Mouse (Mus musculus) brain, adult 2 months (tissue): ENCODE results near the gene Stap2.
A peak's percentile ranks its signal among the peaks of the same experiment; 100 is the strongest.

ENCODE experiments used
- DNase-seq: peaks from one replicate; pipeline ENCODE4 v3.0.0; 2011; ENCODE audit warnings: low read depth, low spot score

The Stap2 gene

DNA sequence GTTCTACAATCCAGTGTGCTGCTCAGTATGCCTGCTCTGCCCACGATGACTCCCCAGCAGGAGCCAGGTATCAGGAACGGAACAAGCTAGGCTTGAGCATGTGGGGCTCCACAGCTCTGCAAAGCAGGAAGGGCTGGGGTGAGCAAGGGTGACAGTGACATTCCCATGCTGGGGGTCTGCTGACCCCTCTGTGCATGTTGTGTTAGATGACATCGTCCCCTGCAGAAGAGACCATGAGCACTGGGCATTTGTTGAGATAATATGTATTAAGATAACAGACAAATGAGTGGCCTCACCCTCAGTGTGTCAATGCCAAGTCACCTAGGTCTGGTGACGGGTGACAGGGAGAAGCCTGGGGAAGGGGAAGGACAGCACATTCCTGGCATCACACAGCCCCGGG lies 19.5 kb upstream of the Stap2 start:
- DNase-seq: no peak

DNA sequence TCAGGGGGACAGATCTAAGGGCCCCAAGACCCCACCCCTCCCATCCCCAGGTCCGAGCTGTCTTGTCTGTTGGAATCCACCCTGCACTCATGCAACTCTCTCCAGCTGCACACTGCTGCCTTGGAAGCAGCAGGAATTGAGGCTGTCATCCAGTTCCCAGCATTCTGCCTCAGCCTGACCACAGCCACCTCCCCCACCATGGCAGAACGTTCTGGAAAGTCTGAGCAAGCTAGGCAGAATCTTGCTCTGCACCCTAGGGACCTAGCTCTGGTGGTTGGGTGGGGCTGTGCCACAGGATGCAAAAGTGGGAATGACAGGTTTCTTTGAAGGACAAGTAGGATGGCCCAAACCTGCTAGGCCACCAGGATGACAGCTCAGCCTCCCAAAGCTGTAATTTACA lies 19.1 kb upstream of the Stap2 start:
- no peak for DNase-seq

DNA sequence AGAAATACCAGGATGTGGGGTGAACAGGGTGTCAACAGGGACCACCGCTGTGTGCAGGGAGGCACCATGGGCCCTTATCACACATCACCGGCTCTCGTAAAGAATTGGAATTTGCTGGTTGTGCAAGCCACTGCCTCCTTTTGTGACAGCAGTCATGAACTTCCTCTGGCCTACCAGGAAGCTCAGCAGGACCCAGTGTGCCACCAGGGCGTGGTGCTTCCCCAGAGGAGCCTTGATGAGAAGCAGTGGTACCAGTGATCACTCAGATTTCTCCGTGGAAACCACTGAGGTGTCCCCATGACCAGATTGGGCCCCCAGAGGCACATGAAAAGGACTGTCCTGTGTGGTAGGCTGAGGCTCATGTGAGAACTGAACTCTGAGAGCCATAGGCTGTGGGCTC lies 18.0 kb upstream of the Stap2 start:
- no peak for DNase-seq

DNA sequence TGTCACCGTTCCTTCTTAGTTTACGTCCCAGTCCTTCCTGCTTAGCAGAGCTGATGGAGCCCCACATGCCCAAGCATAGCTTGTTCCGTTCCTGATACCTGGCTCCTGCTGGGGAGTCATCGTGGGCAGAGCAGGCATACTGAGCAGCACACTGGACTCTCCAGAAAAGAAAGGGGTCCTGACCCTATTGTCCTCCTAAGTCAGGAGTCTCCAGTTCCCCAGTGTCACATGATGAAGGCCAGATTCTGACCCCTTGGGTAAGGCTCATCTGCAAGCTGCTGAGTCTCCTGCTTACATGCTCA lies 17.6 kb upstream of the Stap2 start:
- DNase-seq: no peak

DNA sequence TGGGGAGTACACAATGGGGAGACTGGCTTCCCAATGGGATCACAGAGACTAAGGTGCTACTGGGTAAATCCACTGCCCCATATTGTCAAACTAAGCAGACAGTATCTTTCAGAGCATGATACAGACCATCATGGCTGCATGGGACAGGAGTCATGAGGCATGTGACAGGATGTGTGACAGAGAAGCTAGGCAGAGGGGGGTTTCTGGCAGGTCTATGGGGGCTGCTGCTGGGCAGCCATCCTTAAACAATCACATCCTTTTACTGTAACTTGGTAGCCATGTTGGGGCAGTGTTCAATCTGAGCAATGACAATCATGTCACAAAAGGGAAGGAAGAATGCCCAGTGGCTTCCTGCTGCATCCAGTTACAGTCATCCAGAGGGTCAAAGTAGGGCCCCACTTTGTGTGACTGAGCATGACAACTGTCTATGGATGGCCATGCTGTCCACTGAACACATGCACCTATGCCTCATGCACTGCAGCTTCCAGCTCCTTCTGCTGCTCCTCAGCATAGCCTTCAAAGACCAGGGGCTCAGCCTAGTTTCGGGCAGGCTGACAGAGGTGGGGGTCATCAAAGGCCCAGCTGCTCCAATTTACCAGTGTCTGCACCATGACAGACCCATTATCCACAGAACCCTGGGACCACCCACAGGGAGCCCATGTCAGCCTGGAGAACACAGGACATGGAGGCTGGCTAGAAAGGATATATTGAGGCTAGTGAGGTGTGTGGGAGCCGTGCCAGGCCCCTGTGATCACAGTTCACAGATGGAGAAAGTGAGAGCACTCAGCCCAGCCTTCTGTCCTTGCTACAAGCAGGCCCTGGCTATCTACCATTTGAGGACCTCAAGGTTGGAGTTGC lies 17.0 kb upstream of the Stap2 start:
- peak; percentile 78 for DNase-seq

DNA sequence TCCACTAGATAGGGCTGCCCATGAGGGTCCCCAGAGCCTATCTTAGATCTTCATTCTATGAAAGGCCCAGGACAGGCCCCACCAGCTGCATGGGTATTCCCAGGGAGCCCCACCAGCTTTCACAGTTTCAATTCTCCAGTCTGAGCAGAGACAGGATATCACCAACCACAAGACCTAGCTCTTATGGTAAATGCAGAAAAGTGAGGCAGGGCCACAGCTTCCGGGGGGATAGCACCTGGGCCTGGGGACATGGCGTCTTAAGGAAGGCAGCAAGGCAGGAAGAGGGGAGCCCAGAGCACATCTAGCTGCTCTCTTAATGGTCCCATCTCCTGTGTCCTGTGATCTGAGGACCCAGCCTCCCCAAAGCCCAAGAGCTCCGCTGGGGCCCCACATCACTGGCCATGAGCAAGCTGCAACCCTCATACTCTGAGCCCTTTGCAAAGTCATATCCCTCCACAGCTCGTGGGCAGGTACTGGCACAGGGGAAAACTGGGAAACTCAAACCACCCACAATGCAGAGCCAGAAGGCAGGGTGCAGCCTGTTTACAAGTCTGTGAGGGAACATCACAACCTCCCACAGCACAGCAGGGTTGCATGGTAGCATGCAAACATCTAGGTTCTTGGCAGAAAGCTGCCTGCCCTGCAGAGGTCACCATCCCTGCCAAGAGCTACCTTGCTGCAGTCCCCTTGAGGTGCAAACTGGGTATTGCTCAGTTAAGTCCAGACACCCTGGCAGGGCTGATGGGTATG lies 16.0 kb upstream of the Stap2 start:
- peak; percentile 89 for DNase-seq

DNA sequence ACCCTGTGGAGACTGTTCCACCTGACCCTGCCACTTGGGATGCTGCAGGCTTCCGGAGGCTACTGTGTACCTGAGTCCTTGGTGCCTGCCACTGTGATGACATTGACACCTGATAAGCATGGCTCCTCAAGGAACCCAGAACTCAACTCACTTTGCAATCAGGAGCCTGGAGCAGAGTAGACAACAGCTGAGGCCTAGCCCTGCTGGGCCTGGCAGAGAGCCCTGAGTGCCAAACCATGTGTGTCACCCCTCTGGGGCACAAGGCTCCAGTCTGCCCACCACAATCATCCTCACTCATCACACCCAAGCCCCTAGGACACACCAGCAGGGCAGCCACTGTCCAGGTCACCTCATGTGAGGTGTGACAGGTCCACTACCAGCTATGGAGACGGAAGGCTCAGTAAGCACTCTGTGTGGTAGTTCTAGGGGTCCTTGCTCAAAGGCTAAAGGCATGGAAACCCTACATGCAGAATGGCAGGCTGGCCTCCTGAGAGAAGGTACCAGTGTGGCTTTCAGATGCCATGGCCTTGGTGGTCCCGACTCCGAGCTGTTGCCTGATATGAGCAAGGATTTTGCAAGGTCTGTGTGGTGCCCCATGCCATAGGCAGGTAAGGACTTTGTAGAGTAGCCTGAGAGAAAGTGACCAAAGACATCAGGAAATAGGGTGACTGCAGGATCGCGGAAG lies 15.2 kb upstream of the Stap2 start:
- DNase-seq: no peak

DNA sequence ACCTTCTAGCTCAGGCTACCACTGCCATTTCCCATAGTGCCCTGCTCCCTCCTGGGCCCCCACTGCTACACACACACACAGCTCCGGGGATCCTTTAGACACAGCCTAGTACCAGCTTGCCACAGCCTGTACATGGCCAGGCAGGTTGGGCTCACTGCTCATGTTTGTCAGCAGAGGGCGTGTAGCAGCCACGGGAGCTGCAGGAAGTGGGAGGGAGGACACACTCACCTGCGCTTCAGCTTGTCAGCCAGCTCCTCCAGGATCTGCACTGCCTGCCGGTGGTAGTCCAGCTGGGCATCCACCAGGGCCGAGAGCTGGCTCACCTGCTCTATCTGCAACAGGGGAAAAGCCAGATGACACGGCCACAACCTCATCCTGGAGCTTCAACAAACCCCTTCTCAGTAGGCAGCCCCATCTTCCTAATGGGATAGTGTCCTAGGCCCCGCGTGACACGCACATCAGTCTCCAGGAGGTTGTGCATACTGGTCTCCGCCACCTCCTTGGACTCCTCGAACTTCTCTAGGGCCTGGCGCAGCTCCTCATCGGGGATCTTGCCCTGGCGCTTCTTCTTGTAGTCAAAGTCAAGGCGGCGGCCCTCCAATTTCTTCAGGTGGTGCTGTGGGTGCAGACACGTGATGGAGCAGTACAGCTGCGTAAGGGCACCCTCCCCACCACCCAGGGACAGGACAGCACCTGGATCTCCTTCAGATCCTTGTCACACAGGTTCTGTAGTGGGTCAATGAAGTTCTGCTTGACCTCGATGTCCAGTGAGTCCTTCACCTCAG lies 13.2 kb upstream of the Stap2 start:
- peak; percentile 96 for DNase-seq

DNA sequence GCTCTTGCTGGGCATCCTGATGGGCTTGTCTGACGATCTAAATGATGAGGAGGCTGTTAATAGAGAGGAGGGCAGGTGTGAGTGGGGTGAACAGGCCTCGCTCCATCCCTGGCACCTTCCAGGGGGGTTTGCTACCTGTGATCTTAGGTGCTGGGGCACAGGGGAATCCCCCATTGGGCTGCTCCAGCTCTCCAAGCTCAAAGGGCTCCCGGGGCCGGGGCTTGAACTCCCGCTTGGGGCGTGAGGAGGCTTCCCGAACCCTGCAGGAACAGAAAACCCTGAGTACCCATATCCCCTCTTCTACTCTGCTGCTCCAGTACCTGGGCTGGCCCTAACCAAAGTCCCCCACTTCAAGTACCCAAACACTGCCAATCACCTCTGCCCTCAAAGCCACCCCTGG lies 12.5 kb upstream of the Stap2 start:
- DNase-seq: no peak

DNA sequence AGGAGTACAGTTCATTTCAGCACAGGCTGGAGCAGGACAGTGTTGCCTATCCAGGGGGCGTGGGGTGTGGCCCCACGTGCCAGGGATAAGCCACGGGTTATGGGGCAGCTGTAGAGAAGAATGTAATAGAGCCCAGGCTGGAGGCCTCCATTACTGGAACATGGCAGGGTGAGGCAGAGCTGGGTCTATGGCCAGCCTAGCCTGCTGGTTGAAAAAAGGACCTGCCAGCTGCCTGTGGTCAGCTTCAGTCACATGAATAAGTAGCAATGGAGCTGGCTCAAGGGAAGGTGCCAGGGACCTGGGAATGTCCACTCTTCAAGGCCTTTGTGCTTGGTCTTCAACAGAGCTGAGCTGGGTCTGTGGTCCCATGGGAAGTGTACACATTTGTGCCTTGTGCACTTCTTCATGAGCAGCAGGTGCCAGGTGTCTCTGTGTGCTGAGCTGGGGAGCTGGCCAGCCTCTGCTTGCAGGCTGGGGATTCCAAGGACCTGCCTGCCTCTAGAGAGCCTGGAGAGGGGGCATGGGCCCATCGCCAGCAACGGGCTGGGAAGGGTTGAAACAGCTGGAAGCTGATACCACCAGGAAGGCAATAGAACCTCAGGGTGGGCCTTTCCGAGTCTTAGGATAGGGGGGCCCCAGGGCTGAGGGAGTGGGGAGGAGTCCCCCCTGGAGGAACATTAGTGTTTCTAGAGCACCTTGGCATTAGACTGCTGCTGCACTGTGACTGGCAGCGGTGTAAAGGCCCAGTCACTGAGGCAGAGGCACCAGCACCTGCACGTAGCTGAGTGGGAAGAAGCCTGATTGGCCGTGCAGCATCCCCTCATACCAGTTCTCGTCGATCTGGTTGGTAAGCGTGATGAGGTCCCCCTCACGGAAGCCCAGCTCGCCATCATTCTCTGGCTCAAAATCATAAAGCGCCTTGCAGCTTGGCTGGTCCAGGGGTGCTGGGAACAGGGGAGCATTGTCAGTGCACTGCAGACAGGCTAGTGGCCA lies 11.7 kb upstream of the Stap2 start:
- DNase-seq: no peak

DNA sequence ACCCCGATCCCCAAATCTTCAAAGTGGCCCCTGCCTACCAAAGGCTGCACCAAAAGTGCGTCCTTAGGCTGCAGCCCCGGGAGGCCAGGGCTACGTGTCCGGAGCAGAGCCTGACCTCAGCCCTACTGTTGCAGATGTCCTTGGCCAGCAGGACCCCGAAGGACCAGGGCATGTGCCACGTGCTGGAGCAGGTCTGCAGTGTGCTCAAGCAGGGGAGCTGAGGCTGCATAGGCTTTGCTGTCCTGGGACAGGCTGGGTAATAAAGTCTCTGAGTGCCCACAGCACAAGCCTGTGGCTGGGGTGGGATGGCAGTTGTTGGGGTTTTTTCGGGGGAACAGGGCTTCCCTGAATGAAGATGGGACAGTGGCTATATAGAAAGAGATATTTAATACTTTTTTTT lies 11.0 kb upstream of the Stap2 start:
- no peak for DNase-seq

DNA sequence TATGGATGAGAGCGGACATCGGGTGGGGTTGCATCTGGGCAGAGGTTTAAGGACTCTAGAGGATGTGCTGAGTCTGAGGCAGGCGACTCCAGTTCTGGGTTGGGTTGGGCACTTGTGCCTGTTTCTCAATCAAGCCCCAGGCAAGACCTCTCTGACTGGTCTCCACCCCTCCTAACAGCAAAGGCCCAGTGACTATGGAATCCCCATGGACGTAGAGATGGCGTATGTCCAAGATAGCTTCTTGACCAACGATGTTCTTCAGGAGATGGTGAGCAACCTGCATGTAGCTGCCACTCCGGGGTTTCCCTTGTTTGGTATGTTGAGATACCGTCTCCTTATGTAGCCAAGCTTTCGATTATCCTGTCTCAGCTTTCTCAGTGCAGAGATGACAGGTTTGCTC lies 9.9 kb upstream of the Stap2 start:
- no peak for DNase-seq

DNA sequence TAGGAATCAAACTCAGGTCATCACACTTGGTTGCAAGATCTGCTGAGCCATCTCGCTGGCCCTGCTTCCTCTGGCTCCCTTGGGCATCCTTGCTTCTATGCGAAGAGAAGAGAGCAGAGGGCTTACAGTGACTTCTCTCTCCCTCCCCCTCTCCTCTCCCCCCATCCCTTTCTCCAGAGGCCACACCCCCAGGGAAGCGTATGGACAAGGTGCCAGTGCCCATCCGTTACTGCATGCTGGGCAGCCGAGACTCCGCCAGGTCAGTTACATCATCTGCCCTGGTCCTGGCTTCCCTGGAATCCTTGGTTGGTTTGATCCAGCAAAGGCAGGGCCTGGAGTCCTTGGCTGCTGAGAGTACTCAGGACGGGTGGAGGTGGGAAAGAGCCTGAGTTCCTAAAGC lies 6.1 kb upstream of the Stap2 start:
- peak; percentile 67 for DNase-seq

DNA sequence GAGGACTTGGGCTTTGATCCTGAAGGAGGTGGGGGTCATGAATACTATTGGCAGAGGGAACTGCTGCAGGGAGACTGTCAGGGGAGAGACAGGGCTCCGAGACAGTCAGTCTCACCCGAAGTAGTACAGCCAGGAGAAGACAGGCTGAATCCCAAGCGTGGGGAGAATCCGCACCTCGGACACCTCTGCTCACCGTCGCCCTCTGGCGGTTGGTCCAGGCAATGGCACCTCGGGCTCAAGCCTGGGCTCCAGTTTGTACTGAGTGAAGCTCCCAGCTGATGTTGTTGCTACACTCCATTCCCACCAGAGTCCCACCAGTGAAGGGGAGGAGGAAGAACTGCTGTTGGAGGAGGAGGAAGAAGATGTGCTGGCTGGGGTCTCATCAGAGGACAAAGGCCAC lies 5.3 kb upstream of the Stap2 start:
- peak; percentile 65 for DNase-seq

DNA sequence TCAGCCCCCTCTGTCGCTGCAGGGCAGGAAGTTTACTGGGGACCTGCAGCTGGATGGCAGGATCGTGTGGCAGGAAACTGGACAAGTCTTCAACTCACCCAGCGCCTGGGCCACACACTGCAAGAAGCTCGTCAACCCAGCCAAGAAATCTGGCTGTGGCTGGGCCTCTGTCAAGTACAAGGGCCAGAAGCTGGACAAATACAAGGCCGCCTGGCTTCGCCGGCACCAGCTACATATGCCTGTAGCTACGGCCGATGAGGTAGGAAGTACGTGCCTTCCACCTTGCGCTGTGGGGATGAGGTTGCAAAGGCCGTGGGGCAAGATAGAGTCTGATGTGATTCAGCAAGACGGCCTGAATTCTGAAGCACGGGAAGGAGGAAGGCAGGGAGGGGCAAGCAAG lies 4.9 kb upstream of the Stap2 start:
- no peak for DNase-seq

DNA sequence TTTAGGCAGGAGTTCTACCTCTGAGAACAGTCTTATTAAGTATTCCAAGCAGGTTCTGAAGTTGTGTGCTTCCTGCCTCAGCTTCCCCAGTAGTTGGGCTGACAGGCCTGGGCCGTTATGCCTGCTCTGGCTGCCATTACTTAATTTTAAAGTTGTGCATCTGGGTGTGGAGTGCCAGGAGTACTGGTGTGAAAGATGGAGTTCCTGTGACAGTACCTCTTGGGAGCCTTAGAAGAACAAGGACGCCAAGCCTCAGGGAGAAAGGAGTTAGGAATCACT lies 4.5 kb upstream of the Stap2 start:
- DNase-seq: no peak

DNA sequence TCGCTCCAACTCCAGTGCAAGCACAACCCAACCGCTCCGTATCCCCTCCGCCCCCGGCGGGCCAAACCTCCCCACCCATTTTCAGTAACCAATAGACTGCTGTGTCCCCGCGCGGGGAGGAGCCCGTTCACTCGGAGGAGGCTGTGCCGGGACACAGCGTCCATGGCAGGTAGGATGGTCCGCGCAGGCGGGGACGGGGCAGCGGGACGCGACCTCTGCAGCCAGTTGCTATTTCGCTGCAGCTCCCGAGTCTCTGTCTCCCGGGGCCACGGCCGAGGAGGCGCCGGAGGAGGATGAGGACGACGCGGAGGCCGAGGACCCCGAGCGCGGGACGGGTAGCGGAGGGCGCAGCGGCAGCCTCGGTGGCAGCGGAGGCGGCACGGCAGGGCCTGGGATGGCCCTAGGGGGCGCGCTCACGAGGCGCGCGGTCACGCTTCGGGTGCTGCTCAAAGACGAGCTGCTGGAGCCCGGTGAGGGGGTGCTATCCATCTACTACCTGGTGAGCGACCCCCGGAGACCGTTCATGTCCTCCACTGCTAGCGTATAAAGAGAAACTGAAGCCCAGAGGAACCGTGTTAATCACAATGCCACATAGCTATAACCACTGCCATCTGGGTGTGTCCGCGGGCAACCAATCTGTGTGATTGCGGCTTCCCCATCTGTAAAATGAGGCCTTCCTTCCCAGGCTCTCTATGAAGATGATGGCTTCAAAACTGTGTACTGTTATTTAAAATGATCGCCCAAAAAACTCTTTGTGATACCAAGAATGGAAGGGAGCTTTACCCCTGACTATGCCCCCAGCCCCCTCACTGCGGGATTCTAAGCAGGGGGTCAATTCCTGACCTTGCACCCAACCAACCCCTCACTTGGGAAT lies 3.9 kb upstream of the Stap2 start:
- peak; percentile 97 for DNase-seq

DNA sequence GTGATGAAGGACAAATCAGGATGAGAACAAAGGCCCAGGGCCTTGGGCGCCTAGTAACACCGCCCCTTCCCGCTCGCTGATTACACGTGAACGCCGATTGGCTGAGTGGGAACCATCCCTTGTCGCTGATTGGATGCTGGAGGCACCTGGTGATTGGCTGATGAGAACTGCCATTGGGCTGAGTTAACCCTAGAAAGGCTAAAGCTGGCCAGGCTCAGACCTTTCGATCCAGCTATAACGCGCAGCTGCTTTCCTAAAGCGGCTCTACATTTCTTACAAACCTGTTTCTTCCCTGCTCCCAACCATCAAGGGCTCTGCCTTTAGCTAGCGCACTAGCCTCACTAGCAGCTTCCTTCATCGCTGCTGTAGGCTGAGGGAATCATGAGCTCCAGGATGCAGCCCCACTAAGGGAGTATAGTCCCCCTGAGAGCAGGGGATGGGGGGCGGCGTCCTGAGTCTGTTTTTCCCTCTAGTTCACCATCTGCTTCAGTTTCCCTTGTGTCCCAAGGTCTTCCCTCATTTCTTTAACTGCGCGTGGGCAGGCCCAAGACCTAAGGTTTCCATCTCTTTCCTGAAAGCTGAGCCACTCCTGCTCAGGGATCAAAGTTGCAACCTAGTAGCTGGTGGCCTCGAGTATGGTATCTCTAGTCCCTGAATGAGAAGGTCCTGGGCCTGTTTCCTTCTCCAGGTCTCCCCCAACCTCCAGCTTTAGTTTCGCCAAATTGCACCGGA lies 3.1 kb upstream of the Stap2 start:
- DNase-seq: peak; percentile 99
